Mouse (Mus musculus) heart, embryonic 14.5 days (tissue): Measurements from ENCODE around the gene Nfatc3. TPM values are rescaled to one million over a fixed set of nuclear protein-coding genes. Genes with fewer than 3 reads are reported as not detected.

ENCODE experiments used
- ATAC-seq: fragments of 200-750 bp; cut with Nextera tagmentation; 2 replicates; pipeline ENCODE4 v1.8.0; 2017; ENCODE audit warnings: low read depth, moderate TSS enrichment; ENCODE audit not compliant: insufficient number of reproducible peaks, insufficient read depth, low FRiP score
- H3K27ac ChIP-seq, 2 experiments: fragments of 200-500 bp in 1 of 2; fragments of 300-500 bp in 1 of 2; sonication (generic) in 1 of 2; replicated peaks in 1 of 2; 2 replicates each; pipeline ENCODE4 v1.5.1; 2012 to 2014; ENCODE audit warnings: low read depth in 2 of 2, low read length in 2 of 2, control low read depth in 1 of 2, mild to moderate bottlenecking in 1 of 2, mixed read lengths in 1 of 2; ENCODE audit not compliant: control insufficient read depth in 1 of 2, insufficient read depth in 1 of 2
- H3K27me3 ChIP-seq: fragments of 300-500 bp; sonication (generic); 2 replicates; pipeline ENCODE4 v1.6.1; 2014; ENCODE audit warnings: mild to moderate bottlenecking, low read length, control low read depth; ENCODE audit not compliant: control insufficient read depth, insufficient read depth
- H3K36me3 ChIP-seq: fragments of 300-500 bp; sonication (generic); 2 replicates; pipeline ENCODE4 v1.6.1; 2014; ENCODE audit warnings: mild to moderate bottlenecking, control low read depth, low read length, mixed read lengths; ENCODE audit not compliant: control insufficient read depth, insufficient read depth
- H3K4me1 ChIP-seq, 2 experiments: fragments of 200-500 bp in 1 of 2; fragments of 300-500 bp in 1 of 2; sonication (generic) in 1 of 2; 2 replicates each; pipeline ENCODE4 v1.6.1; 2012 to 2014; ENCODE audit warnings: low read length in 2 of 2, control low read depth in 1 of 2, mixed read lengths in 1 of 2; ENCODE audit not compliant: control insufficient read depth in 2 of 2, insufficient read depth in 2 of 2
- H3K4me2 ChIP-seq: fragments of 300-500 bp; sonication (generic); 2 replicates; pipeline ENCODE4 v1.6.1; 2014; ENCODE audit warnings: mild to moderate bottlenecking, low read length
- H3K4me3 ChIP-seq, 2 experiments: fragments of 200-500 bp in 1 of 2; fragments of 300-500 bp in 1 of 2; sonication (generic) in 1 of 2; 2 replicates each; pipeline ENCODE4 v1.5.1; 2012 to 2014; ENCODE audit warnings: low read length in 2 of 2, mild to moderate bottlenecking in 2 of 2, control low read depth in 1 of 2, low read depth in 1 of 2, moderate library complexity in 1 of 2; ENCODE audit not compliant: control insufficient read depth in 1 of 2, insufficient read depth in 1 of 2
- H3K9ac ChIP-seq: fragments of 300-500 bp; sonication (generic); 2 replicates; pipeline ENCODE4 v1.6.1; 2014; ENCODE audit warnings: mild to moderate bottlenecking, low read length
- H3K9me3 ChIP-seq: fragments of 300-500 bp; sonication (generic); 2 replicates; pipeline ENCODE4 v1.6.1; 2016; ENCODE audit warnings: low read length, control low read depth; ENCODE audit not compliant: control insufficient read depth
- WGBS: fragments of 180-500 bp; shearing (Covaris S2); extraction: QIAGEN DNeasy Blood & Tissue Kit; methylation state at CpG from one replicate; pipeline ENCODE4 v1.1.7; 2014; 5-methylcytosine and 5-hydroxymethylcytosine counted together
- polyA plus RNA-seq: library from polyadenylated mRNA; unstranded; fragments of >200 nt; fragmentation: Nextera tagmentation; extraction: Ambion mirVana; gene quantifications from 2 replicates; pipeline ENCODE4 v1.2.1, GENCODE M21; 2014

Gene Nfatc3
- polyA plus RNA-seq, 1 experiment from 2014 or later = 4.7 TPM

DNA sequence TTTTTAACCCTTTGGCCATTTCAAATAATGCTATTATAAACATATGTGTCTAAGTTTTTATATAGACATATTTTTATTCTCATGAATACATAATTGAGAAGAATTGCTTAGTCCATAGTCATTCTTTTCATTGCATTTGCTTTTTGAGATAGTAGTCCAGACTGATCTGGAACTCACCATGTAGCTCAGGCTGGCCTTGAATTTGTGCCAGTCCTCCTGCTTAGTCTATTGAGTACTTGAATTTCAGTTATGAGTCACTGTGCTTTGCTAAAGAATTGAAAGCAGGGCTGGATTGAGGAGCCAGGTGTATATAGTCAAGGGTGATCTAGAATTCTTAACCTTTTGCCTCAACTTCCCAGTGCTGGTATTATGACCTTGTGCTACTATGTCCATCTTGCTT is 15.6 kb downstream of the Nfatc3 start:
- Histone ChIP-seq H3K4me2 (no peak overlapping the region), H3K4me1 (peaks cover 0 to 8% of the 10 kb centered on the region in 2 experiments; a peak in 2 of 4 replicates), H3K36me3 (peaks cover 8% of the 10 kb centered on the region), H3K9me3 (no peaks in the 10 kb centered on the region), H3K27ac (no peak overlapping the region), H3K27me3 (no peaks in the 10 kb centered on the region), H3K4me3 (no peak overlapping the region), H3K9ac (no peak overlapping the region)
- ATAC-seq = no peak

DNA sequence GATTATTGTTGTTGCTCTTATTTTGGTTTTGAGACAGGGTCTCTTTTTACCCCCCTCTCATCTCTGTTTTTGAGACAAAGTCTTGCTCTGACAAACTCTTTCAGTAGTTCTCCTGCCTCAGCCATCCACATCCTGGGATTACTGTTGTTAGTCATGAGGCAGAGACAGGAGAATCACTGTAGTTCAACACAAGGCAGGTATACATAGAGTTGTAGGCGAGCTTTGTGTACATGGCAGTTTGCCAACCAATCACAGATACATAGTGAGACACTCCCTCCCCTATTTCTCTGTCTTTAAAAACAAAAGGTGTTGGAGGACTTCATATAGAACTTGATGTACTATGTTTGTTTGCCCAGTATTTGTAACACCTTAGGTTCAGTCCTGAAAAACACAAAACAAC is 16.0 kb downstream of the Nfatc3 start:
- Histone ChIP-seq H3K4me3 (no peak overlapping the region), H3K27me3 (no peaks in the 10 kb centered on the region), H3K4me2 (no peak overlapping the region), H3K9me3 (no peaks in the 10 kb centered on the region), H3K36me3 (peaks cover 13% of the 10 kb centered on the region), H3K27ac (no peak overlapping the region), H3K9ac (no peak overlapping the region), H3K4me1 (peaks cover 0 to 8% of the 10 kb centered on the region in 2 experiments; a peak in 2 of 4 replicates)
- no peak for ATAC-seq
- WGBS = 72% methylated on average over 1 of the region's 1 CpGs

DNA sequence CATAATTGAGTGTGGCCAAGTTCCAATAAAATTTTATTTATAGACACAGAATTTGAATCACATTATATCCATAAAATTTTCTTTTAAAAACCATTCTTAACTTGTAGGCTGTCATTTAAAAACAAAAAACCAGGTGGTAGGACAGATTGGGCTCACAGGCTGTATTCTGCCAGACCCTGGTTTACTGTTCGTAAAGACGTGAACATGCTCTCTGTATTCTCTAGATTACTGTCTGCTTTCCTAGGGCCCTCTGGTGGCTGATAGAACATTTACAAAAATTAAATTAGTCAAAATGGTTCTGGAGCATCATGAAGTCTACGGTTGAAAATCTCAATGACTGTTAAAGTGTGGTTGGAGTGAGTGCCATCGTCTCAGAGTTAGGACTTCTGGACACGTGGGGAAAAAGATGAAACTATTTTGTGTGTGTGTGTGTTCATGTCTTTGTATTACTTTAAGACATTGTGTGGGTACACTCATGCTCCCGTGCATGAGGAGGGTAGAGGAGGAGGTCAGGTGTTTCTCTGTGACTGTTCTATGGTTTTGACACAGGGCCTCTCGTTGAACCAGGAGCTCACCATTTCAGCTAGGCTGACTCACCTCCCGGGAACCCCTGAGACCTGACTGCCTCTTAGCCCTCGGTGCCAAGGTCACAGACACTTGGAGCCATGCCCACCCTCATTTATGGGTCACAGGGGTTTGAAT is 16.7 kb downstream of the Nfatc3 start:
- H3K4me2 ChIP-seq = no peak overlapping the region
- H3K27ac ChIP-seq = 0 out of 4 replicates have a peak overlapping the region, but pooled peaks of 1 of the 2 experiments have one; percentile 12
- H3K36me3 ChIP-seq = peaks cover 13% of the 10 kb centered on the region
- peaks cover 0 to 8% of the 10 kb centered on the region in 2 experiments; a peak in 2 of 4 replicates for H3K4me1 ChIP-seq
- H3K9ac ChIP-seq = no peak overlapping the region
- no peak for ATAC-seq
- no peaks in the 10 kb centered on the region for H3K9me3 ChIP-seq
- H3K4me3 ChIP-seq = no peak overlapping the region
- H3K27me3 ChIP-seq = no peaks in the 10 kb centered on the region
- 61% methylated on average over 9 of the region's 9 CpGs for WGBS

DNA sequence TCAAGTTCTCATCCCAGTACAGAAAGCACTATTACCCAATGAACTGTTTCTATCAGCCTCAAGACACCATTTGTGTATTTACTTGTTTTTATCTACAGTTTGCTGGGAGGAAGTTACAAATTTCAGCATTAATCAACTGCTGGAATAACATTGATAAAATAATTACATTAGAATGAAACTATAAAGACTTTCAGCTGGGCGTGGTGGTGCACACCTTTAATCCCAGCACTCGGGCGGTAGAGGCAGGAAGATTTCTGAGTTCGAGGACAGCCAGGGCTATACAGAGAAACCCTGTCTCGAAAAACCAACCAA is 17.2 kb downstream of the Nfatc3 start:
- no peak overlapping the region for H3K27ac ChIP-seq
- H3K9me3 ChIP-seq = no peaks in the 10 kb centered on the region
- H3K9ac ChIP-seq = no peak overlapping the region
- H3K4me2 ChIP-seq = no peak overlapping the region
- ATAC-seq = no peak
- peaks cover 0 to 8% of the 10 kb centered on the region in 2 experiments; a peak in 2 of 4 replicates for H3K4me1 ChIP-seq
- no peak overlapping the region for H3K4me3 ChIP-seq
- peaks cover 13% of the 10 kb centered on the region for H3K36me3 ChIP-seq
- WGBS = 94% methylated on average over 5 of the region's 5 CpGs
- no peaks in the 10 kb centered on the region for H3K27me3 ChIP-seq

DNA sequence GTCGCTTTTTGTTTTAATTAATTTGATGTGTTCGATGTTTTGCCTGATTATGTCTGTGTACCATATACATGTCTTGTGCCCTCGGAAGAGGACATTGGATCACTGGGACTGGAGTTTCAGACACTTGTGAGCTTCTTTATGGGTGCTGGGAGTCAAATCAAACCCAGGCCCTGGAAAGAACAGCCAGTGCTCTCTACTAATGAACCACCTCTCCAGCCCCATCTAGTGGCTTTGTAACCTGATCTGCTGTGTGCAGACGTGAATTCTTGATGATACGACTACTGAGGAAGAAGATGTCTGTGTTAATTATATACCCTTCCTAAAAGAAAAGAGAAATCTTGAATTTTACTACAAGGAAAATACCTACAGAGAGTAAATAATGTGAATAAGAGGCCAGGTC is 18.0 kb downstream of the Nfatc3 start:
- Histone ChIP-seq H3K36me3 (peaks cover 13% of the 10 kb centered on the region), H3K27me3 (no peaks in the 10 kb centered on the region), H3K27ac (no peak overlapping the region), H3K4me1 (peaks cover 0 to 8% of the 10 kb centered on the region in 2 experiments; a peak in 2 of 4 replicates), H3K9me3 (no peaks in the 10 kb centered on the region), H3K9ac (no peak overlapping the region), H3K4me2 (no peak overlapping the region), H3K4me3 (no peak overlapping the region)
- 73% methylated on average over 5 of the region's 5 CpGs for WGBS
- no peak for ATAC-seq

DNA sequence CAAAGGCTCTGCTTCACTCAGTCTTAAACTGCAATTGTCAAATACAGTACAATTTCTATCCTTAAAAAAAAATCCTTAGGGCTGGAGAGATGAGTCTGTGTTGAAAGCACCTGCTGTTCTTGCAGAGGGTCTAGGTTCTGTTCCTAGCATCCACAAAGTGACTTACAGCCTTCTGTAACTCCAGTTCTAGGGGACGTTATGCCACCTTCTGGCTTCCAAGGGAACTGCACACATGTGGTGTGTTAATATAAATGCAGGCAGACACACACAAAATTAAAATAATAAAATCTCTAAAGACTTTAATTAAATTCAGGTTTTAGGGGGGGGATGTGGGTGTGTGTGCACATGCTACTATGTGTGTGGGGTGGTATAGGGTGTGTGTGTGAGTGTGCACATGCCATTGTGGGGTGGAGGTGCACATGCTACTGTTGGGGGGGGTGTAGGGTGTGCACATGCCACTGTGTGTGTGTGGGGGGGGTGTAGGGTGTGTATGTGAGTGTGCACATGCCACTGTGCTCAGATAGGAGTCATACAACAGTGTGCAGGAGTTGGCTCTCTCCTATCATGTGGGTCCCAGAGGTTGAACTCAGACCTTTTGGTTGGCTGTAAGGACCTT is 18.9 kb downstream of the Nfatc3 start:
- Histone ChIP-seq H3K9me3 (no peaks in the 10 kb centered on the region), H3K27ac (no peak overlapping the region), H3K36me3 (peaks cover 14% of the 10 kb centered on the region), H3K27me3 (no peaks in the 10 kb centered on the region), H3K4me3 (no peak overlapping the region), H3K4me1 (peaks cover 0 to 8% of the 10 kb centered on the region in 2 experiments; a peak in 2 of 4 replicates), H3K4me2 (no peak overlapping the region), H3K9ac (no peak overlapping the region)
- ATAC-seq = no peak
- WGBS = 94% methylated on average over 1 of the region's 1 CpGs

DNA sequence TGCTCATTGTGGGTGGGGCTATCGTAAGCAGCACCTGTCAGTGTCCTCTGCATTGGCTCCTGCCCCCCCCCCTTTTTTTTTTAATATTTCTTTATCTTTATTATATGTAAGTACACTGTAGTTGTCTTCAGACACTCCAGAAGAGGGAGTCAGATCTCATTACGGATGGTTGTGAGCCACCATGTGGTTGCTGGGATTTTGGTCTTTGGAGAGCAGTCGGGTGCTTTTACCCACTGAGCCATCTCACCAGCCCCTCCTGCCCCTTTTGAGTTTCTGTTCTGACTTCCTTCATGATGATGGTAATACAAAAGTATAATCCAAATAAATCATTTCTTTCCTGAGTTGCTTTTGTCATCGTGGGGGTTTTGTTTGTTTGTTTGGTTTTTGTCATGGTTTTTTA is 43.7 kb downstream of the Nfatc3 start:
- Histone ChIP-seq H3K9me3 (no peaks in the 10 kb centered on the region), H3K4me1 (no peaks in the 10 kb centered on the region), H3K4me2 (no peak overlapping the region), H3K36me3 (peaks cover 63% of the 10 kb centered on the region), H3K4me3 (no peak overlapping the region), H3K27ac (no peak overlapping the region), H3K9ac (no peak overlapping the region), H3K27me3 (no peaks in the 10 kb centered on the region)
- no peak for ATAC-seq
- WGBS = 86% methylated on average over 4 of the region's 4 CpGs
